In genomic region chr4:63545231-63545958, GRCm38 (mm10) we compare ENCODE assay signal across 8 mouse cellular contexts. TPM values are rescaled to one million over a fixed set of nuclear protein-coding genes. Genes with fewer than 3 reads are reported as not detected.
DNase-seq lines count a peak whose midpoint lies in the region; ATAC-seq and TF ChIP-seq lines count a peak whose summit lies in the region.

No protein-coding gene starts in this region.

- ATAC-seq in embryonic facial prominence, embryonic 13.5 days (ENCODE audit: insufficient number of reproducible peaks, insufficient read depth, low FRiP score, low TSS enrichment, low read depth): no peak
- ATAC-seq in limb, embryonic 11.5 days (ENCODE audit: insufficient number of reproducible peaks, low FRiP score, low TSS enrichment, low read depth): no peak; the same call in 1 of the 2 replicates

- H3K27me3 ChIP-seq in embryonic facial prominence, embryonic 13.5 days: no peaks in the 10 kb centered on the region
- no peaks in the 10 kb centered on the region for H3K27me3 ChIP-seq in limb, embryonic 11.5 days (ENCODE audit: control insufficient read depth, insufficient read depth, low read length)

- peak overlapping the region; percentile 95 for H3K27ac ChIP-seq in layer of hippocampus, adult 2 months
- H3K27ac ChIP-seq in embryonic facial prominence, embryonic 13.5 days: peak overlapping the region; percentile 85
- H3K27ac ChIP-seq in limb, embryonic 11.5 days (replicated peaks; ENCODE audit: low read depth, low read length): peak overlapping the region; percentile 57; the same call in 1 of the 2 replicates

- peaks cover 15% of the 10 kb centered on the region for H3K36me3 ChIP-seq in embryonic facial prominence, embryonic 13.5 days
- peaks cover 9% of the 10 kb centered on the region for H3K36me3 ChIP-seq in limb, embryonic 11.5 days (ENCODE audit: control insufficient read depth, insufficient read depth, low read length)

- no peak for TF ChIP-seq CTCF in layer of hippocampus, adult 2 months (conservative IDR thresholded peaks at IDR 0.05)

- H3K4me1 ChIP-seq in embryonic facial prominence, embryonic 13.5 days: peaks cover 37% of the 10 kb centered on the region
- H3K4me1 ChIP-seq in limb, embryonic 11.5 days (ENCODE audit: control insufficient read depth, insufficient read depth, low read length): peaks cover 12% of the 10 kb centered on the region

- H3K9ac ChIP-seq in embryonic facial prominence, embryonic 13.5 days: peak overlapping the region; percentile 97
- peak overlapping the region; percentile 93 for H3K9ac ChIP-seq in limb, embryonic 11.5 days (ENCODE audit: low read length)

- H3K4me3 ChIP-seq in layer of hippocampus, adult 2 months: peak overlapping the region; percentile 70
- peak overlapping the region; percentile 83 for H3K4me3 ChIP-seq in embryonic facial prominence, embryonic 13.5 days
- H3K4me3 ChIP-seq in limb, embryonic 11.5 days (ENCODE audit: low read depth, low read length): peak overlapping the region; percentile 87

- 15% methylated on average over 26 of the region's 26 CpGs for WGBS in embryonic facial prominence, embryonic 13.5 days
- WGBS in limb, embryonic 11.5 days: 24% methylated on average over 26 of the region's 26 CpGs

- no peaks in the 10 kb centered on the region for H3K9me3 ChIP-seq in embryonic facial prominence, embryonic 13.5 days
- no peaks in the 10 kb centered on the region for H3K9me3 ChIP-seq in limb, embryonic 11.5 days (ENCODE audit: control insufficient read depth, low read length)

- no peak for DNase-seq in layer of hippocampus, adult 2 months (ENCODE audit: low spot score in 2 of 2)
- no peak for DNase-seq in layer of hippocampus, postnatal 25 days (ENCODE audit: extremely low spot score in 1 of 2, low spot score in 1 of 2)
- DNase-seq in limb, embryonic 11.5 days (ENCODE audit: low spot score): no peak
- peak; percentile 20 for DNase-seq in neural tube, embryonic 10.5 days (ENCODE audit: extremely low spot score, low spot score)
- no peak for DNase-seq in layer of hippocampus, postnatal 10 days (ENCODE audit: low spot score in 2 of 2)
- no peak for DNase-seq in adrenal gland, postnatal 4 days (ENCODE audit: low spot score in 2 of 2)
- DNase-seq in right cerebral cortex, adult 2 months (ENCODE audit: low spot score in 2 of 2): no peak

- H3K4me2 ChIP-seq in embryonic facial prominence, embryonic 13.5 days: peak overlapping the region; percentile 75
- H3K4me2 ChIP-seq in limb, embryonic 11.5 days (ENCODE audit: low read depth, severe bottlenecking): peak overlapping the region; percentile 81

RNA-seq across cellular contexts. Expression of gene Atp6v1g1, which starts 0.8 kb away (rescaled TPM):
- 100 to 1,000 TPM; 119 to 128 TPM for total RNA-seq in layer of hippocampus, adult 2 months (2021)
- 100 to 1,000 TPM; 116 to 143 TPM for total RNA-seq in layer of hippocampus, postnatal 25 days (2021)
- polyA plus RNA-seq in embryonic facial prominence, embryonic 13.5 days (2015; fragmentation: Nextera tagmentation; extraction: Ambion mirVana): 315 and 316 TPM in 2 replicates
- polyA plus RNA-seq in limb, embryonic 11.5 days (2014; fragmentation: Nextera tagmentation; extraction: Ambion mirVana): 277 and 294 TPM in 2 replicates
- total RNA-seq in layer of hippocampus, postnatal 10 days (2021): 100 to 1,000 TPM; 131 to 135 TPM
- total RNA-seq in adrenal gland, postnatal 4 days (2021): 100 to 1,000 TPM; 148 TPM

RNA-seq across cellular contexts. Expression of gene Tmem268, which starts 13.2 kb away (rescaled TPM):
- 1 to 10 TPM; 5.8 to 8.3 TPM for total RNA-seq in layer of hippocampus, adult 2 months (2021)
- total RNA-seq in layer of hippocampus, postnatal 25 days (2021): 1 to 10 TPM; 6.9 to 9.8 TPM
- polyA plus RNA-seq in embryonic facial prominence, embryonic 13.5 days (2015; fragmentation: Nextera tagmentation; extraction: Ambion mirVana): 10.7 and 11.1 TPM in 2 replicates
- polyA plus RNA-seq in limb, embryonic 11.5 days (2014; fragmentation: Nextera tagmentation; extraction: Ambion mirVana): 10.4 and 10.8 TPM in 2 replicates
- total RNA-seq in layer of hippocampus, postnatal 10 days (2021): 1 to 10 TPM; 6.8 to 7.0 TPM
- total RNA-seq in adrenal gland, postnatal 4 days (2021): 10 to 100 TPM; 10.8 to 14.2 TPM

RNA-seq across cellular contexts. Expression of gene Whrn, which starts 49.6 kb away (rescaled TPM):
- 10 to 100 TPM; 17.9 to 20.7 TPM for total RNA-seq in layer of hippocampus, adult 2 months (2021)
- 10 to 100 TPM; 17.7 to 27.3 TPM for total RNA-seq in layer of hippocampus, postnatal 25 days (2021)
- polyA plus RNA-seq in embryonic facial prominence, embryonic 13.5 days (2015; fragmentation: Nextera tagmentation; extraction: Ambion mirVana): 4.2 and 5.9 TPM in 2 replicates
- polyA plus RNA-seq in limb, embryonic 11.5 days (2014; fragmentation: Nextera tagmentation; extraction: Ambion mirVana): 13.8 and 14.0 TPM in 2 replicates
- 10 to 100 TPM; 23.8 to 29.4 TPM for total RNA-seq in layer of hippocampus, postnatal 10 days (2021)
- total RNA-seq in adrenal gland, postnatal 4 days (2021): 10 to 100 TPM; 22.6 to 26.4 TPM

RNA-seq across cellular contexts. Expression of gene Gm11213, which starts 59.7 kb away (rescaled TPM):
- not detected for total RNA-seq in layer of hippocampus, adult 2 months (2021)
- total RNA-seq in layer of hippocampus, postnatal 25 days (2021): not detected
- not detected in 2 replicates for polyA plus RNA-seq in embryonic facial prominence, embryonic 13.5 days (2015; fragmentation: Nextera tagmentation; extraction: Ambion mirVana)
- polyA plus RNA-seq in limb, embryonic 11.5 days (2014; fragmentation: Nextera tagmentation; extraction: Ambion mirVana): not detected in 2 replicates
- not detected for total RNA-seq in layer of hippocampus, postnatal 10 days (2021)
- not detected for total RNA-seq in adrenal gland, postnatal 4 days (2021)
